Mouse (Mus musculus): ENCODE data around the gene Tcte1. TPM values are rescaled to one million over a fixed set of nuclear protein-coding genes. Genes with fewer than 3 reads are reported as not detected.

Gene Tcte1
- polyA plus RNA-seq, 1 experiment from 2014 or later = 5.0 TPM

- H3K36me3 ChIP-seq (ENCODE audit: control insufficient read depth, insufficient read depth, low read length) = no peaks in the 10 kb centered on the region
- no peaks in the 10 kb centered on the region for H3K9me3 ChIP-seq (replicated peaks; ENCODE audit: control insufficient read depth, low read length, poor library complexity, severe bottlenecking)
- H3K27ac ChIP-seq (ENCODE audit: low read length) = no peak overlapping the region
- no peak overlapping the region for H3K9ac ChIP-seq (ENCODE audit: low read depth, low read length)
- no peak for ATAC-seq
- H3K4me1 ChIP-seq (ENCODE audit: control insufficient read depth, insufficient read depth, low read length) = peaks cover 4% of the 10 kb centered on the region; the same call in 1 of the 2 replicates
- no peak overlapping the region for H3K4me2 ChIP-seq (ENCODE audit: low read length)
- H3K4me3 ChIP-seq (ENCODE audit: low read depth, low read length) = no peak overlapping the region
- 79% methylated on average over 12 of the region's 12 CpGs for WGBS
- H3K27me3 ChIP-seq (ENCODE audit: control insufficient read depth, insufficient read depth, low read depth, low read length) = no peaks in the 10 kb centered on the region
These were observed 4.3 kb upstream of the Tcte1 start for GRCm38 (mm10) chr17:45518766-45519475.

GRCm38 (mm10) chr17:45520136-45520535 lies 3.1 kb upstream of the Tcte1 start:
- Histone ChIP-seq H3K9ac (ENCODE audit: low read depth, low read length) (no peak overlapping the region), H3K9me3 (replicated peaks; ENCODE audit: control insufficient read depth, low read length, poor library complexity, severe bottlenecking) (no peaks in the 10 kb centered on the region), H3K4me2 (ENCODE audit: low read length) (no peak overlapping the region), H3K4me3 (ENCODE audit: low read depth, low read length) (no peak overlapping the region), H3K27me3 (ENCODE audit: control insufficient read depth, insufficient read depth, low read depth, low read length) (no peaks in the 10 kb centered on the region), H3K27ac (ENCODE audit: low read length) (no peak overlapping the region), H3K36me3 (ENCODE audit: control insufficient read depth, insufficient read depth, low read length) (no peaks in the 10 kb centered on the region), H3K4me1 (ENCODE audit: control insufficient read depth, insufficient read depth, low read length) (peaks cover 4% of the 10 kb centered on the region; the same call in 1 of the 2 replicates)
- no peak for ATAC-seq
- 89% methylated on average over 11 of the region's 11 CpGs for WGBS

GRCm38 (mm10) chr17:45524961-45525360 lies 1.7 kb downstream of the Tcte1 start:
- WGBS = 82% methylated on average over 4 of the region's 4 CpGs
- Histone ChIP-seq H3K27me3 (ENCODE audit: control insufficient read depth, insufficient read depth, low read depth, low read length) (peaks cover 3% of the 10 kb centered on the region; the same call in 1 of the 2 replicates), H3K36me3 (ENCODE audit: control insufficient read depth, insufficient read depth, low read length) (no peaks in the 10 kb centered on the region), H3K27ac (ENCODE audit: low read length) (no peak overlapping the region), H3K9ac (ENCODE audit: low read depth, low read length) (no peak overlapping the region), H3K9me3 (replicated peaks; ENCODE audit: control insufficient read depth, low read length, poor library complexity, severe bottlenecking) (no peaks in the 10 kb centered on the region), H3K4me3 (ENCODE audit: low read depth, low read length) (no peak overlapping the region), H3K4me2 (ENCODE audit: low read length) (no peak overlapping the region), H3K4me1 (ENCODE audit: control insufficient read depth, insufficient read depth, low read length) (peaks cover 4% of the 10 kb centered on the region; the same call in 1 of the 2 replicates)
- no peak for ATAC-seq

- peaks cover 3% of the 10 kb centered on the region; the same call in 1 of the 2 replicates for H3K27me3 ChIP-seq (ENCODE audit: control insufficient read depth, insufficient read depth, low read depth, low read length)
- H3K9ac ChIP-seq (ENCODE audit: low read depth, low read length) = no peak overlapping the region
- no peaks in the 10 kb centered on the region for H3K9me3 ChIP-seq (replicated peaks; ENCODE audit: control insufficient read depth, low read length, poor library complexity, severe bottlenecking)
- no peak for ATAC-seq
- 18% methylated on average over 5 of the region's 5 CpGs for WGBS
- H3K36me3 ChIP-seq (ENCODE audit: control insufficient read depth, insufficient read depth, low read length) = no peaks in the 10 kb centered on the region
- H3K4me1 ChIP-seq (ENCODE audit: control insufficient read depth, insufficient read depth, low read length) = peaks cover 4% of the 10 kb centered on the region; the same call in 1 of the 2 replicates
- H3K27ac ChIP-seq (ENCODE audit: low read length) = no peak overlapping the region
- no peak overlapping the region for H3K4me2 ChIP-seq (ENCODE audit: low read length)
- no peak overlapping the region for H3K4me3 ChIP-seq (ENCODE audit: low read depth, low read length)
These were observed 3.3 kb downstream of the Tcte1 start for GRCm38 (mm10) chr17:45526571-45526970.

- Histone ChIP-seq H3K36me3 (ENCODE audit: control insufficient read depth, insufficient read depth, low read length) (no peaks in the 10 kb centered on the region), H3K27me3 (ENCODE audit: control insufficient read depth, insufficient read depth, low read depth, low read length) (peaks cover 3% of the 10 kb centered on the region), H3K4me1 (ENCODE audit: control insufficient read depth, insufficient read depth, low read length) (no peaks in the 10 kb centered on the region), H3K9ac (ENCODE audit: low read depth, low read length) (no peak overlapping the region), H3K4me3 (ENCODE audit: low read depth, low read length) (no peak overlapping the region), H3K9me3 (replicated peaks; ENCODE audit: control insufficient read depth, low read length, poor library complexity, severe bottlenecking) (no peaks in the 10 kb centered on the region), H3K4me2 (ENCODE audit: low read length) (no peak overlapping the region), H3K27ac (ENCODE audit: low read length) (no peak overlapping the region)
- no peak for ATAC-seq
- WGBS = 58% methylated on average over 13 of the region's 13 CpGs
These were observed 7.1 kb downstream of the Tcte1 start for GRCm38 (mm10) chr17:45530346-45530782.

- Histone ChIP-seq H3K9me3 (replicated peaks; ENCODE audit: control insufficient read depth, low read length, poor library complexity, severe bottlenecking) (no peaks in the 10 kb centered on the region), H3K27ac (ENCODE audit: low read length) (no peak overlapping the region), H3K36me3 (ENCODE audit: control insufficient read depth, insufficient read depth, low read length) (no peaks in the 10 kb centered on the region), H3K4me1 (ENCODE audit: control insufficient read depth, insufficient read depth, low read length) (no peaks in the 10 kb centered on the region), H3K9ac (ENCODE audit: low read depth, low read length) (no peak overlapping the region), H3K27me3 (ENCODE audit: control insufficient read depth, insufficient read depth, low read depth, low read length) (peaks cover 3% of the 10 kb centered on the region), H3K4me3 (ENCODE audit: low read depth, low read length) (no peak overlapping the region), H3K4me2 (ENCODE audit: low read length) (no peak overlapping the region)
- 56% methylated on average over 15 of the region's 15 CpGs for WGBS
- no peak for ATAC-seq
These were observed 9.7 kb downstream of the Tcte1 start for GRCm38 (mm10) chr17:45532896-45533295.

GRCm38 (mm10) chr17:45536264-45536663 lies 13.0 kb downstream of the Tcte1 start:
- no peak for ATAC-seq
- H3K27me3 ChIP-seq (ENCODE audit: control insufficient read depth, insufficient read depth, low read depth, low read length) = peaks cover 3% of the 10 kb centered on the region
- 11% methylated on average over 5 of the region's 5 CpGs for WGBS

GRCm38 (mm10) chr17:45538394-45538793 lies 15.2 kb downstream of the Tcte1 start:
- 71% methylated on average over 4 of the region's 4 CpGs for WGBS
- peaks cover 3% of the 10 kb centered on the region for H3K27me3 ChIP-seq (ENCODE audit: control insufficient read depth, insufficient read depth, low read depth, low read length)
- no peak overlapping the region for H3K9ac ChIP-seq (ENCODE audit: low read depth, low read length)
- no peaks in the 10 kb centered on the region for H3K4me1 ChIP-seq (ENCODE audit: control insufficient read depth, insufficient read depth, low read length)
- H3K27ac ChIP-seq (ENCODE audit: low read length) = no peak overlapping the region
- no peak for ATAC-seq
- no peaks in the 10 kb centered on the region for H3K9me3 ChIP-seq (replicated peaks; ENCODE audit: control insufficient read depth, low read length, poor library complexity, severe bottlenecking)
- no peak overlapping the region for H3K4me3 ChIP-seq (ENCODE audit: low read depth, low read length)
- H3K36me3 ChIP-seq (ENCODE audit: control insufficient read depth, insufficient read depth, low read length) = no peaks in the 10 kb centered on the region
- H3K4me2 ChIP-seq (ENCODE audit: low read length) = no peak overlapping the region

More at GRCm38 (mm10) chr17:45536264-45536663, 13.0 kb downstream of the Tcte1 start:
- no peak overlapping the region for H3K27ac ChIP-seq (ENCODE audit: low read length)
- H3K4me3 ChIP-seq (ENCODE audit: low read depth, low read length) = no peak overlapping the region
- H3K9ac ChIP-seq (ENCODE audit: low read depth, low read length) = no peak overlapping the region
- H3K4me1 ChIP-seq (ENCODE audit: control insufficient read depth, insufficient read depth, low read length) = no peaks in the 10 kb centered on the region
- no peaks in the 10 kb centered on the region for H3K9me3 ChIP-seq (replicated peaks; ENCODE audit: control insufficient read depth, low read length, poor library complexity, severe bottlenecking)
- no peak overlapping the region for H3K4me2 ChIP-seq (ENCODE audit: low read length)
- no peaks in the 10 kb centered on the region for H3K36me3 ChIP-seq (ENCODE audit: control insufficient read depth, insufficient read depth, low read length)

- no peak for ATAC-seq
- Histone ChIP-seq H3K4me3 (ENCODE audit: low read depth, low read length) (no peak overlapping the region), H3K9ac (ENCODE audit: low read depth, low read length) (no peak overlapping the region), H3K27me3 (ENCODE audit: control insufficient read depth, insufficient read depth, low read depth, low read length) (peaks cover 3% of the 10 kb centered on the region), H3K27ac (ENCODE audit: low read length) (no peak overlapping the region), H3K4me2 (ENCODE audit: low read length) (no peak overlapping the region), H3K9me3 (replicated peaks; ENCODE audit: control insufficient read depth, low read length, poor library complexity, severe bottlenecking) (no peaks in the 10 kb centered on the region), H3K36me3 (ENCODE audit: control insufficient read depth, insufficient read depth, low read length) (peaks cover 5% of the 10 kb centered on the region), H3K4me1 (ENCODE audit: control insufficient read depth, insufficient read depth, low read length) (peaks cover 2% of the 10 kb centered on the region; the same call in 1 of the 2 replicates)
- 81% methylated on average over 21 of the region's 21 CpGs for WGBS
These were observed 16.4 kb downstream of the Tcte1 start for GRCm38 (mm10) chr17:45539664-45540063.
